ENCODE assay signal across 9 mouse cellular contexts in genomic region chr14:43925404-43925950, GRCm38 (mm10). TPM values are rescaled to one million over a fixed set of nuclear protein-coding genes. Genes with fewer than 3 reads are reported as not detected.
DNase-seq lines count a peak whose midpoint lies in the region; ATAC-seq and TF ChIP-seq lines count a peak whose summit lies in the region.
"Not testable (repeated sequence)": the region's sequence is repeated elsewhere in the genome, so short reads cannot be mapped to it uniquely, and the experiment has no call there.
"Had no signal": no experiment of that assay in that cellular context is flagged by ENCODE, and none has a peak within 500 bp of the region (broad histone marks: within the 10 kb centered on the region; RNA-seq: fewer than 3 reads in every experiment).

No protein-coding gene starts in this region.

- H3K4me2 ChIP-seq in heart, embryonic 12.5 days = peak overlapping the region; percentile 59
- peak overlapping the region; percentile 49 for H3K4me2 ChIP-seq in intestine, embryonic 15.5 days (replicated peaks)

- TF ChIP-seq CTCF in bone marrow macrophage, adult 2 months (IDR thresholded peaks at IDR 0.05; ENCODE audit: low read depth, low read length); embryonic fibroblast, embryonic 13.5 days (IDR thresholded peaks at IDR 0.05; ENCODE audit: borderline replicate concordance, insufficient read depth, low read length); liver, adult 2 months (IDR thresholded peaks at IDR 0.05; ENCODE audit: low read depth, low read length); olfactory bulb, adult 2 months (IDR thresholded peaks at IDR 0.05; ENCODE audit: insufficient read depth, low read depth, low read length): not testable (repeated sequence)

- 0 out of 2 replicates have a peak overlapping the region, but pooled peaks have one; percentile 19 for H3K27ac ChIP-seq in bone marrow macrophage, adult 2 months (ENCODE audit: insufficient read depth, low read depth, low read length)
- H3K27ac ChIP-seq in embryonic fibroblast, embryonic 13.5 days (ENCODE audit: insufficient read depth, low read length) = peak overlapping the region; percentile 74
- peak overlapping the region; percentile 94 for H3K27ac ChIP-seq in heart, embryonic 12.5 days (ENCODE audit: poor library complexity, severe bottlenecking)
- peak overlapping the region; percentile 82 for H3K27ac ChIP-seq in intestine, embryonic 15.5 days
- not testable (repeated sequence) for H3K27ac ChIP-seq in liver, adult 2 months (replicated peaks; ENCODE audit: insufficient read depth, low read depth, low read length); olfactory bulb, adult 2 months (ENCODE audit: insufficient read depth, low read depth, low read length)

- WGBS in heart, embryonic 12.5 days = 5% methylated on average over 21 of the region's 21 CpGs
- WGBS in intestine, embryonic 15.5 days = 6% methylated on average over 21 of the region's 21 CpGs
- 5% methylated on average over 21 of the region's 21 CpGs for WGBS in liver, adult 2 months
- 6% methylated on average over 21 of the region's 21 CpGs for WGBS in olfactory bulb, adult 2 months

- H3K4me3 ChIP-seq in bone marrow macrophage, adult 2 months (ENCODE audit: insufficient read depth, low read length) = peak overlapping the region; percentile 74
- peak overlapping the region; percentile 59 for H3K4me3 ChIP-seq in embryonic fibroblast, embryonic 13.5 days (ENCODE audit: insufficient read depth, low read length)
- peak overlapping the region; percentile 61 for H3K4me3 ChIP-seq in heart, embryonic 12.5 days
- peak overlapping the region; percentile 45 for H3K4me3 ChIP-seq in intestine, embryonic 15.5 days (replicated peaks)
- H3K4me3 ChIP-seq in liver, adult 2 months (ENCODE audit: insufficient read depth, low read depth, low read length) = peak overlapping the region; percentile 49
- H3K4me3 ChIP-seq in olfactory bulb, adult 2 months (ENCODE audit: insufficient read depth, low read depth, low read length) = peak overlapping the region; percentile 54

- H3K9me3 ChIP-seq in heart, embryonic 12.5 days (replicated peaks); intestine, embryonic 15.5 days: not testable (repeated sequence)

- peak; percentile 34 for DNase-seq in liver, adult 2 months (ENCODE audit: extremely low read depth, low read depth, low spot score)

- not testable (repeated sequence) for H3K4me1 ChIP-seq in bone marrow macrophage, adult 2 months (ENCODE audit: control insufficient read depth, insufficient read depth, low read length); embryonic fibroblast, embryonic 13.5 days (ENCODE audit: control insufficient read depth, insufficient read depth, low read length); heart, embryonic 12.5 days (replicated peaks); intestine, embryonic 15.5 days (replicated peaks); liver, adult 2 months (ENCODE audit: control insufficient read depth, insufficient read depth, low read length); olfactory bulb, adult 2 months (ENCODE audit: control insufficient read depth, insufficient read depth, low read length)

- H3K9ac ChIP-seq in heart, embryonic 12.5 days = peak overlapping the region; percentile 75
- H3K9ac ChIP-seq in intestine, embryonic 15.5 days = peak overlapping the region; percentile 44
- peak overlapping the region; percentile 32; the same call in 1 of the 2 replicates for H3K9ac ChIP-seq in liver, adult 2 months (ENCODE audit: low read depth, low read length)

- not testable (repeated sequence) for H3K36me3 ChIP-seq in heart, embryonic 12.5 days; intestine, embryonic 15.5 days; liver, adult 2 months (ENCODE audit: control insufficient read depth, insufficient read depth, low read length)

- ATAC-seq in heart, embryonic 12.5 days (ENCODE audit: insufficient number of reproducible peaks, low FRiP score) = not testable (repeated sequence)
- peak; percentile 92 for ATAC-seq in intestine, embryonic 15.5 days
- peak; percentile 75 for ATAC-seq in megakaryocyte-erythroid progenitor cell, adult 5-6 weeks (replicated peaks; ENCODE audit: low FRiP score, low TSS enrichment, poor library complexity, severe bottlenecking)

- not testable (repeated sequence) for TF ChIP-seq POLR2A in bone marrow macrophage, adult 2 months (IDR thresholded peaks at IDR 0.05; ENCODE audit: borderline replicate concordance, low read depth, low read length); liver, adult 2 months (IDR thresholded peaks at IDR 0.05; ENCODE audit: extremely low read depth, insufficient read depth, low read length); olfactory bulb, adult 2 months (IDR thresholded peaks at IDR 0.05; ENCODE audit: insufficient read depth, low read depth, low read length)
- TF ChIP-seq POLR2A in embryonic fibroblast, embryonic 13.5 days (IDR thresholded peaks at IDR 0.05; ENCODE audit: low read depth, low read length) = peak; percentile 36; the same call in 1 of the 2 replicates

- H3K27me3 ChIP-seq in heart, embryonic 12.5 days (replicated peaks); intestine, embryonic 15.5 days (replicated peaks); liver, adult 2 months (ENCODE audit: control insufficient read depth, insufficient read depth, low read length): not testable (repeated sequence)

- H3K79me2 ChIP-seq in liver, adult 2 months (ENCODE audit: control insufficient read depth, insufficient read depth, low read length) = not testable (repeated sequence)

RNA-seq across cellular contexts. Expression of gene Gm8113, which starts 0.3 kb away (rescaled TPM):
- not detected in 2 replicates for polyA plus RNA-seq in bone marrow macrophage, adult 2 months (2012; ENCODE audit: insufficient read depth, insufficient read length, missing spikeins)
- 2.7 and 3.4 TPM in 2 replicates for polyA plus RNA-seq in embryonic fibroblast, embryonic 13.5 days (2011; ENCODE audit: insufficient read length, low read depth, missing spikeins)
- 28.6 and 29.4 TPM in 2 replicates for polyA plus RNA-seq in heart, embryonic 12.5 days (2016; fragmentation: Nextera tagmentation; extraction: Ambion mirVana)
- polyA plus RNA-seq in intestine, embryonic 15.5 days (2015; fragmentation: Nextera tagmentation; extraction: Ambion mirVana) = 10.4 and 11.9 TPM in 2 replicates
- total RNA-seq in liver, adult 2 months (2014; rRNA removed) = 0.28 and 0.34 TPM in 2 replicates
- polyA plus RNA-seq in liver, adult 2 months (2012; rRNA removed) = 0.11 and 0.21 TPM in 2 replicates
- total RNA-seq in megakaryocyte-erythroid progenitor cell, adult 5-6 weeks (2014; fragmentation: Nextera tagmentation) = 9.8 and 13.6 TPM in 2 replicates
- total RNA-seq in megakaryocyte-erythroid progenitor cell, adult 5-6 weeks (2017) = 5.1 and 5.2 TPM in 2 replicates
- not detected in 2 replicates for polyA plus RNA-seq in olfactory bulb, adult 2 months (2012; ENCODE audit: insufficient read depth, insufficient read length, low replicate concordance, missing spikeins)
- total RNA-seq: left cerebral cortex, postnatal 36 days had no signal

RNA-seq across cellular contexts. Expression of gene Ear10, which starts 2.1 kb away (rescaled TPM):
- polyA plus RNA-seq in bone marrow macrophage, adult 2 months (2012; ENCODE audit: insufficient read depth, insufficient read length, missing spikeins) = not detected in 2 replicates
- not detected in 2 replicates for polyA plus RNA-seq in embryonic fibroblast, embryonic 13.5 days (2011; ENCODE audit: insufficient read length, low read depth, missing spikeins)
- polyA plus RNA-seq in heart, embryonic 12.5 days (2016; fragmentation: Nextera tagmentation; extraction: Ambion mirVana) = not detected in 2 replicates
- polyA plus RNA-seq in intestine, embryonic 15.5 days (2015; fragmentation: Nextera tagmentation; extraction: Ambion mirVana) = not detected in 2 replicates
- not detected in 2 replicates for total RNA-seq in liver, adult 2 months (2014; rRNA removed)
- polyA plus RNA-seq in liver, adult 2 months (2012; rRNA removed) = not detected in 2 replicates
- not detected in 2 replicates for total RNA-seq in megakaryocyte-erythroid progenitor cell, adult 5-6 weeks (2014; fragmentation: Nextera tagmentation)
- not detected in 2 replicates for total RNA-seq in megakaryocyte-erythroid progenitor cell, adult 5-6 weeks (2017)
- polyA plus RNA-seq in olfactory bulb, adult 2 months (2012; ENCODE audit: insufficient read depth, insufficient read length, low replicate concordance, missing spikeins) = not detected in 2 replicates
- total RNA-seq: heart, adult 8-10 months; left cerebral cortex, postnatal 36 days had no signal

RNA-seq across cellular contexts. Expression of gene Ang5, which starts 31.4 kb away (rescaled TPM):
- polyA plus RNA-seq in bone marrow macrophage, adult 2 months (2012; ENCODE audit: insufficient read depth, insufficient read length, missing spikeins) = not detected in 2 replicates
- not detected in 2 replicates for polyA plus RNA-seq in embryonic fibroblast, embryonic 13.5 days (2011; ENCODE audit: insufficient read length, low read depth, missing spikeins)
- polyA plus RNA-seq in heart, embryonic 12.5 days (2016; fragmentation: Nextera tagmentation; extraction: Ambion mirVana) = not detected in 2 replicates
- polyA plus RNA-seq in intestine, embryonic 15.5 days (2015; fragmentation: Nextera tagmentation; extraction: Ambion mirVana) = not detected in 2 replicates
- total RNA-seq in liver, adult 2 months (2014; rRNA removed) = not detected in 2 replicates
- polyA plus RNA-seq in liver, adult 2 months (2012; rRNA removed) = not detected in 2 replicates
- total RNA-seq in megakaryocyte-erythroid progenitor cell, adult 5-6 weeks (2014; fragmentation: Nextera tagmentation) = not detected in 2 replicates
- not detected in 2 replicates for total RNA-seq in megakaryocyte-erythroid progenitor cell, adult 5-6 weeks (2017)
- not detected in 2 replicates for polyA plus RNA-seq in olfactory bulb, adult 2 months (2012; ENCODE audit: insufficient read depth, insufficient read length, low replicate concordance, missing spikeins)
- total RNA-seq: heart, adult 8-10 months; left cerebral cortex, postnatal 36 days had no signal

RNA-seq across cellular contexts. Expression of gene Ear1, which starts 50.2 kb away (rescaled TPM):
- polyA plus RNA-seq in bone marrow macrophage, adult 2 months (2012; ENCODE audit: insufficient read depth, insufficient read length, missing spikeins) = not detected in 2 replicates
- polyA plus RNA-seq in embryonic fibroblast, embryonic 13.5 days (2011; ENCODE audit: insufficient read length, low read depth, missing spikeins) = not detected in 2 replicates
- polyA plus RNA-seq in heart, embryonic 12.5 days (2016; fragmentation: Nextera tagmentation; extraction: Ambion mirVana) = 0.26 TPM in 1 of 2 replicates, not detected in the other
- not detected in 2 replicates for polyA plus RNA-seq in intestine, embryonic 15.5 days (2015; fragmentation: Nextera tagmentation; extraction: Ambion mirVana)
- not detected in 2 replicates for total RNA-seq in liver, adult 2 months (2014; rRNA removed)
- 0.17 TPM in 1 of 2 replicates, not detected in the other for polyA plus RNA-seq in liver, adult 2 months (2012; rRNA removed)
- total RNA-seq in megakaryocyte-erythroid progenitor cell, adult 5-6 weeks (2014; fragmentation: Nextera tagmentation) = not detected in 2 replicates
- not detected in 2 replicates for total RNA-seq in megakaryocyte-erythroid progenitor cell, adult 5-6 weeks (2017)
- not detected in 2 replicates for polyA plus RNA-seq in olfactory bulb, adult 2 months (2012; ENCODE audit: insufficient read depth, insufficient read length, low replicate concordance, missing spikeins)
- total RNA-seq: left cerebral cortex, postnatal 36 days had no signal
